Mouse (Mus musculus) MEL (cell line): Measurements from ENCODE around the gene Olfr1443. TPM values are rescaled to one million over a fixed set of nuclear protein-coding genes. Genes with fewer than 3 reads are reported as not detected.

Experiments
- DNase-seq: peaks from one replicate; pipeline ENCODE4 v3.0.0; 2011; ENCODE audit warnings: low read depth, low spot score
- H3K27ac ChIP-seq: 2 replicates; pipeline ENCODE4 v1.5.1; 2012; ENCODE audit warnings: low read depth, mild to moderate bottlenecking, control low read depth, low read length, moderate library complexity; ENCODE audit not compliant: control insufficient read depth
- H3K27me3 ChIP-seq, 2 experiments: fragments of 150-350 bp in 1 of 2; sonication (generic) in 1 of 2; 2 replicates each; pipeline ENCODE4 v1.6.1; 2012; ENCODE audit warnings: low read length in 2 of 2, mild to moderate bottlenecking in 2 of 2, improper control_type of control experiment in 1 of 2, moderate library complexity in 1 of 2; ENCODE audit not compliant: insufficient read depth in 2 of 2, control insufficient read depth in 1 of 2
- H3K36me3 ChIP-seq, 2 experiments: 2 replicates each; pipeline ENCODE4 v1.6.1; 2012 to 2014; ENCODE audit warnings: low read length in 2 of 2, improper control_type of control experiment in 1 of 2, inconsistent platforms in 1 of 2, mild to moderate bottlenecking in 1 of 2; ENCODE audit not compliant: insufficient read depth in 2 of 2, control insufficient read depth in 1 of 2
- H3K4me1 ChIP-seq, 2 experiments: fragments of 150-350 bp in 1 of 2; sonication (generic) in 1 of 2; 2 replicates each; pipeline ENCODE4 v1.6.1; 2012; ENCODE audit warnings: low read length in 2 of 2, improper control_type of control experiment in 1 of 2, mild to moderate bottlenecking in 1 of 2; ENCODE audit not compliant: insufficient read depth in 2 of 2, control insufficient read depth in 1 of 2
- H3K4me3 ChIP-seq, 2 experiments: fragments of 150-350 bp in 1 of 2; sonication (generic) in 1 of 2; 2 replicates each; pipeline ENCODE4 v1.5.1; 2012; ENCODE audit warnings: low read depth in 2 of 2, low read length in 2 of 2, mild to moderate bottlenecking in 2 of 2, moderate library complexity in 2 of 2, control low read depth in 1 of 2, improper control_type of control experiment in 1 of 2; ENCODE audit not compliant: control insufficient read depth in 1 of 2, insufficient read depth in 1 of 2
- H3K79me2 ChIP-seq: 2 replicates; pipeline ENCODE4 v1.6.1; 2012; ENCODE audit warnings: mild to moderate bottlenecking, low read length, moderate library complexity; ENCODE audit not compliant: control insufficient read depth, poor library complexity, insufficient read depth
- H3K9ac ChIP-seq: 2 replicates; pipeline ENCODE4 v1.6.1; 2012; ENCODE audit warnings: low read depth, mild to moderate bottlenecking, control low read depth, low read length, moderate library complexity; ENCODE audit not compliant: control insufficient read depth, poor library complexity, severe bottlenecking
- H3K9me3 ChIP-seq: fragments of 150-350 bp; sonication (generic); replicated peaks from 2 replicates; pipeline ENCODE4 v1.6.1; 2012; ENCODE audit warnings: mild to moderate bottlenecking, low read length, improper control_type of control experiment, moderate library complexity; ENCODE audit not compliant: insufficient read depth
- CHD1 ChIP-seq: IDR thresholded peaks from 2 replicates; pipeline ENCODE4 v1.6.1; 2012; ENCODE audit warnings: low read depth, mild to moderate bottlenecking, inconsistent platforms, low read length, improper control_type of control experiment
- CHD2 ChIP-seq: IDR thresholded peaks from 2 replicates; pipeline ENCODE4 v1.6.1; 2011; ENCODE audit warnings: low read length, improper control_type of control experiment
- CTCF ChIP-seq, 3 experiments: IDR thresholded peaks in 2 of 3; conservative IDR thresholded peaks in 1 of 3; 2 replicates each; pipeline ENCODE4 v1.5.1; 2011 to 2012; ENCODE audit warnings: low read length in 3 of 3, low read depth in 2 of 3, mild to moderate bottlenecking in 2 of 3, improper control_type of control experiment in 1 of 3, inconsistent platforms in 1 of 3, mixed read lengths in 1 of 3, moderate library complexity in 1 of 3; ENCODE audit not compliant: control insufficient read depth in 1 of 3, insufficient read depth in 1 of 3, poor library complexity in 1 of 3, severe bottlenecking in 1 of 3
- E2F4 ChIP-seq: IDR thresholded peaks from 2 replicates; pipeline ENCODE4 v1.6.1; 2011; ENCODE audit warnings: low read depth, low read length, improper control_type of control experiment, borderline replicate concordance
- ELF1 ChIP-seq: IDR thresholded peaks from 2 replicates; pipeline ENCODE4 v1.6.1; 2014; ENCODE audit warnings: low read depth, mild to moderate bottlenecking, inconsistent platforms, low read length, improper control_type of control experiment, moderate library complexity
- EP300 ChIP-seq, 2 experiments: IDR thresholded peaks; 2 replicates each; pipeline ENCODE4 v1.6.1; 2011; ENCODE audit warnings: improper control_type of control experiment in 2 of 2, low read length in 2 of 2, low read depth in 1 of 2, mild to moderate bottlenecking in 1 of 2
- GABPA ChIP-seq: IDR thresholded peaks from 2 replicates; pipeline ENCODE4 v1.6.1; 2012; ENCODE audit warnings: low read depth, mild to moderate bottlenecking, inconsistent platforms, low read length, improper control_type of control experiment, moderate library complexity
- GATA1 ChIP-seq: IDR thresholded peaks from 2 replicates; pipeline ENCODE4 v1.6.1; 2011; ENCODE audit warnings: low read depth, low read length, improper control_type of control experiment
- MAX ChIP-seq: IDR thresholded peaks from 2 replicates; pipeline ENCODE4 v1.6.1; 2011; ENCODE audit warnings: low read length, improper control_type of control experiment
- MAZ ChIP-seq: IDR thresholded peaks from 2 replicates; pipeline ENCODE4 v1.6.1; 2012; ENCODE audit warnings: low read depth, mild to moderate bottlenecking, inconsistent platforms, low read length, improper control_type of control experiment
- MXI1 ChIP-seq: IDR thresholded peaks from 2 replicates; pipeline ENCODE4 v1.6.1; 2011; ENCODE audit warnings: mild to moderate bottlenecking, low read depth, low read length, improper control_type of control experiment
- MYC ChIP-seq: IDR thresholded peaks from 2 replicates; pipeline ENCODE4 v1.6.1; 2011; ENCODE audit warnings: low read depth, mild to moderate bottlenecking, low read length, improper control_type of control experiment, moderate library complexity
- NELFE ChIP-seq: IDR thresholded peaks from 2 replicates; pipeline ENCODE4 v1.6.1; 2011; ENCODE audit warnings: low read depth, low read length, improper control_type of control experiment
- NRF1 ChIP-seq: IDR thresholded peaks from 2 replicates; pipeline ENCODE4 v1.6.1; 2014; ENCODE audit warnings: low read depth, mild to moderate bottlenecking, inconsistent platforms, low read length, improper control_type of control experiment, moderate library complexity; ENCODE audit not compliant: poor library complexity, insufficient read depth, severe bottlenecking
- POLR2AphosphoS2 ChIP-seq: IDR thresholded peaks from 2 replicates; pipeline ENCODE4 v1.6.1; 2011; ENCODE audit warnings: low read length, improper control_type of control experiment
- POLR2AphosphoS5 ChIP-seq: IDR thresholded peaks from 2 replicates; pipeline ENCODE4 v1.6.1; 2012; ENCODE audit warnings: low read depth, borderline replicate concordance, mild to moderate bottlenecking, inconsistent platforms, low read length, moderate library complexity, mixed read lengths
- RAD21 ChIP-seq: IDR thresholded peaks from 2 replicates; pipeline ENCODE4 v1.6.1; 2011; ENCODE audit warnings: mild to moderate bottlenecking, low read depth, low read length, improper control_type of control experiment
- RCOR1 ChIP-seq: IDR thresholded peaks from 2 replicates; pipeline ENCODE4 v1.6.1; 2012; ENCODE audit warnings: low read depth, mild to moderate bottlenecking, inconsistent platforms, low read length, improper control_type of control experiment
- SMC3 ChIP-seq: IDR thresholded peaks from 2 replicates; pipeline ENCODE4 v1.6.1; 2011; ENCODE audit warnings: low read depth, low read length, improper control_type of control experiment
- TBP ChIP-seq: IDR thresholded peaks from 2 replicates; pipeline ENCODE4 v1.8.0; 2011; ENCODE audit warnings: low read depth, low read length, improper control_type of control experiment
- USF2 ChIP-seq, 2 experiments: IDR thresholded peaks; 2 replicates each; pipeline ENCODE4 v1.6.1; 2011 to 2012; ENCODE audit warnings: improper control_type of control experiment in 2 of 2, low read length in 2 of 2, borderline replicate concordance in 1 of 2, inconsistent platforms in 1 of 2, low read depth in 1 of 2, mild to moderate bottlenecking in 1 of 2; ENCODE audit not compliant: insufficient read depth in 1 of 2
- ZC3H11A ChIP-seq: IDR thresholded peaks from 2 replicates; pipeline ENCODE4 v1.6.1; 2012; ENCODE audit warnings: low read depth, mild to moderate bottlenecking, inconsistent platforms, low read length, improper control_type of control experiment
- ZKSCAN1 ChIP-seq: IDR thresholded peaks from 2 replicates; pipeline ENCODE4 v1.6.1; 2012; ENCODE audit warnings: low read depth, mild to moderate bottlenecking, inconsistent platforms, low read length, improper control_type of control experiment, moderate library complexity
- polyA plus RNA-seq, 2 experiments: library from polyadenylated mRNA; stranded (reverse) in 1 of 2; unstranded in 1 of 2; fragments of >175 nt in 1 of 2; fragments of >200 nt in 1 of 2; gene quantifications; 2 replicates each; pipeline versions ENCODE4 v1.2.1 to v1.2.4; 2012; ENCODE audit warnings: low replicate concordance in 2 of 2, low read depth in 1 of 2; ENCODE audit not compliant: insufficient read length in 2 of 2, insufficient read depth in 1 of 2, missing spikeins in 1 of 2
- total RNA-seq: library from RNA; depleted of rRNA; stranded (reverse); fragments of 300-350 nt; gene quantifications from 2 replicates; pipeline ENCODE4 v1.2.3, GENCODE M21; 2012

Olfr1443 gene
- total and polyA plus RNA-seq, 3 experiments: not detected

GRCm38 (mm10) chr19:12725851-12726250 is 47.9 kb downstream of the Olfr1443 start:
- Histone ChIP-seq H3K4me1 (no peaks in the 10 kb centered on the region), H3K9me3 (no peaks in the 10 kb centered on the region), H3K36me3 (no peaks in the 10 kb centered on the region), H3K27ac (no peak overlapping the region), H3K27me3 (no peaks in the 10 kb centered on the region), H3K79me2 (no peaks in the 10 kb centered on the region), H3K4me3 (no peak overlapping the region)
- DNase-seq: no peak
- TF ChIP-seq CTCF (IDR thresholded peaks at IDR 0.05 in 2 of 3, conservative IDR thresholded peaks at IDR 0.05 in 1 of 3; ENCODE audit: control insufficient read depth in 1 of 3, insufficient read depth in 1 of 3, low read depth in 2 of 3, low read length in 3 of 3, poor library complexity in 1 of 3, severe bottlenecking in 1 of 3) (no peak), MAX (no peak), SMC3 (no peak), RAD21 (no peak), CHD1 (no peak), ZC3H11A (no peak), ZKSCAN1 (no peak), TBP (no peak), EP300 (IDR thresholded peaks at IDR 0.05; ENCODE audit: low read depth in 1 of 2, low read length in 2 of 2) (no peak), CHD2 (no peak)
- TF ChIP-seq, all 39 proteins: peak for 0
- no peak overlapping the region for H3K9ac ChIP-seq

GRCm38 (mm10) chr19:12731036-12731435 is 53.1 kb downstream of the Olfr1443 start:
- Histone ChIP-seq H3K9me3 (no peaks in the 10 kb centered on the region), H3K27me3 (no peaks in the 10 kb centered on the region), H3K4me1 (no peaks in the 10 kb centered on the region), H3K27ac (no peak overlapping the region), H3K36me3 (no peaks in the 10 kb centered on the region), H3K9ac (no peak overlapping the region), H3K79me2 (no peaks in the 10 kb centered on the region), H3K4me3 (no peak overlapping the region)
- TF ChIP-seq TBP (no peak), GATA1 (no peak), RCOR1 (no peak), ELF1 (no peak), NELFE (no peak), ZKSCAN1 (no peak), POLR2AphosphoS2 (no peak), CTCF (IDR thresholded peaks at IDR 0.05 in 2 of 3, conservative IDR thresholded peaks at IDR 0.05 in 1 of 3; ENCODE audit: control insufficient read depth in 1 of 3, insufficient read depth in 1 of 3, low read depth in 2 of 3, low read length in 3 of 3, poor library complexity in 1 of 3, severe bottlenecking in 1 of 3) (no peak), NRF1 (no peak), MYC (no peak), RAD21 (no peak), SMC3 (no peak), USF2 (IDR thresholded peaks at IDR 0.05; ENCODE audit: borderline replicate concordance in 1 of 2, insufficient read depth in 1 of 2, low read depth in 1 of 2, low read length in 2 of 2) (no peak), E2F4 (no peak), MAZ (no peak), POLR2AphosphoS5 (no peak), CHD1 (no peak), GABPA (no peak), MXI1 (no peak)
- no peak for DNase-seq
